ENCODE assay signal across 23 mouse cellular contexts in the genomic region with DNA sequence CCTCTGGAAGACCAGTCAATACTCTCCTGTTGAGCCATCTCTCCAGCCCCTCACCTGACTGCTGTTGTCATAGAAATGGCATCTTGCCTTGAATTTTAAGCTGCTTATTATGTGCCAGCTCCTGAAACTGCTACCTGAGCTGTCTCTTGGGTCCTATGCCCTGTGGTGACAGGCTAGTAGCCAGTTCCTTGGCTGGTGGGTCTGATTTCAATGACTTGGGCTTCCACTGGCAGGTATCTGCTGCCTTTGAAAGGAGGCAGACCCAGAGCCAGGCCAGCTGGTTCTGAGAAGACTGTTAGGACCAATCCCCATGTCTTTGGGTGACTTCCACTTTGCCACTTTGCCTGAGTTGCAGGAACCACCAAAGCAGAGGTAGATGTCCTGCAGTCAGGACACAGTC. TPM values are rescaled to one million over a fixed set of nuclear protein-coding genes. Genes with fewer than 3 reads are reported as not detected.
"Had no signal": no experiment of that assay in that cellular context is flagged by ENCODE, and none has a peak within 500 bp of the region (broad histone marks: within the 10 kb centered on the region; RNA-seq: fewer than 3 reads in every experiment).

No protein-coding gene starts in this region.

- H3K4me3 ChIP-seq: liver, embryonic 12.5 days; liver, embryonic 15.5 days; midbrain, embryonic 10.5 days; midbrain, embryonic 12.5 days; myocyte; neural tube, embryonic 12.5 days had no signal

- H3K27ac ChIP-seq: liver, embryonic 12.5 days; liver, embryonic 15.5 days; midbrain, embryonic 10.5 days; midbrain, embryonic 12.5 days; neural tube, embryonic 12.5 days had no signal

- H3K9me3 ChIP-seq: liver, embryonic 12.5 days; liver, embryonic 15.5 days; midbrain, embryonic 10.5 days; midbrain, embryonic 12.5 days; neural tube, embryonic 12.5 days had no signal

- H3K27me3 ChIP-seq: liver, embryonic 12.5 days; liver, embryonic 15.5 days; midbrain, embryonic 12.5 days; neural tube, embryonic 12.5 days had no signal

- H3K4me2 ChIP-seq: liver, embryonic 12.5 days; liver, embryonic 15.5 days; lung, embryonic 14.5 days; midbrain, embryonic 12.5 days; neural tube, embryonic 12.5 days had no signal

- H3K9ac ChIP-seq: liver, embryonic 12.5 days; liver, embryonic 15.5 days; lung, embryonic 14.5 days; midbrain, embryonic 12.5 days; neural tube, embryonic 12.5 days had no signal

- H3K4me1 ChIP-seq: midbrain, embryonic 10.5 days; midbrain, embryonic 12.5 days; neural tube, embryonic 12.5 days had no signal

- ATAC-seq: liver, embryonic 12.5 days; midbrain, embryonic 16.5 days had no signal

- DNase-seq: lung, adult 18-20 months; lung, embryonic 14.5 days; lung, postnatal 10 days; lung, postnatal 4 days; midbrain, embryonic 14.5 days; right cerebral cortex, postnatal 14 days; spleen, adult 18-20 months; thymus, adult 18-20 months; thymus, postnatal 14 days; thymus, postnatal 36 days had no signal

RNA-seq across cellular contexts. Expression of gene Cplx3, which starts 31.7 kb away (rescaled TPM):
- total RNA-seq: megakaryocyte-erythroid progenitor cell, adult 5-6 weeks; neutrophil, adult 5-6 weeks had no signal
- polyA plus RNA-seq: liver, embryonic 12.5 days; liver, embryonic 15.5 days; lung, embryonic 14.5 days; lung, embryonic 16.5 days; neural tube, embryonic 12.5 days; small intestine, adult 2 months; stomach, embryonic 14.5 days; stomach, embryonic 16.5 days had no signal
